Mouse (Mus musculus) hindbrain, embryonic 15.5 days (tissue): ENCODE measurements around the gene Cmtm1. TPM values are rescaled to one million over a fixed set of nuclear protein-coding genes. Genes with fewer than 3 reads are reported as not detected.

Experiments
- ATAC-seq: fragments of 200-750 bp; cut with Nextera tagmentation; 2 replicates; pipeline ENCODE4 v1.8.0; 2017; ENCODE audit warnings: low read depth, moderate number of reproducible peaks, moderate TSS enrichment; ENCODE audit not compliant: low FRiP score
- H3K27ac ChIP-seq: fragments of 300-500 bp; sonication (generic); replicated peaks from 2 replicates; pipeline ENCODE4 v1.5.1; 2015; ENCODE audit warnings: mild to moderate bottlenecking, inconsistent platforms
- H3K27me3 ChIP-seq: fragments of 300-500 bp; sonication (generic); 2 replicates; pipeline ENCODE4 v1.6.1; 2015; ENCODE audit warnings: control low read depth, inconsistent platforms
- H3K36me3 ChIP-seq: fragments of 300-500 bp; sonication (generic); 2 replicates; pipeline ENCODE4 v1.6.1; 2015; ENCODE audit warnings: control low read depth, inconsistent platforms
- H3K4me1 ChIP-seq: fragments of 300-500 bp; sonication (generic); replicated peaks from 2 replicates; pipeline ENCODE4 v1.6.1; 2015; ENCODE audit warnings: control low read depth, inconsistent platforms
- H3K4me2 ChIP-seq: fragments of 300-500 bp; sonication (generic); 2 replicates; pipeline ENCODE4 v1.6.1; 2015; ENCODE audit warnings: moderate library complexity, mild to moderate bottlenecking, inconsistent platforms
- H3K4me3 ChIP-seq: fragments of 300-500 bp; sonication (generic); 2 replicates; pipeline ENCODE4 v1.5.1; 2015; ENCODE audit warnings: mild to moderate bottlenecking, inconsistent platforms
- H3K9ac ChIP-seq: fragments of 300-500 bp; sonication (generic); 2 replicates; pipeline ENCODE4 v1.6.1; 2015; ENCODE audit warnings: inconsistent platforms
- H3K9me3 ChIP-seq: fragments of 300-500 bp; sonication (generic); 2 replicates; pipeline ENCODE4 v1.6.1; 2016; ENCODE audit warnings: control low read depth, inconsistent platforms
- WGBS: fragments of 180-500 bp; shearing (Covaris S2); methylation state at CpG from one replicate; pipeline ENCODE4 v1.1.7; 2015; 5-methylcytosine and 5-hydroxymethylcytosine counted together
- polyA plus RNA-seq: library from polyadenylated mRNA; unstranded; fragments of >200 nt; fragmentation: Nextera tagmentation; extraction: Ambion mirVana; gene quantifications from 2 replicates; pipeline ENCODE4 v1.2.1, GENCODE M21; 2015

Cmtm1 gene
- polyA plus RNA-seq, 1 experiment from 2014 or later = not detected

GRCm38 (mm10) chr8:104250439-104251367 lies 59.2 kb downstream of the Cmtm1 start, which contains the start of gene Cklf:
Cklf (plus strand) TSS chr8:104250861.
- Histone ChIP-seq H3K27ac (peak within 1 kb of the TSS; percentile 76), H3K4me2 (peak within 1 kb of the TSS; percentile 82), H3K9me3 (no peaks in the 10 kb centered on the region), H3K4me1 (peaks cover 32% of the 10 kb centered on the region), H3K27me3 (no peaks in the 10 kb centered on the region), H3K36me3 (no peaks in the 10 kb centered on the region), H3K4me3 (peak within 1 kb of the TSS; percentile 70), H3K9ac (peak within 1 kb of the TSS; percentile 62)
- ATAC-seq = peak; percentile 84
- WGBS = 4% methylated on average over 41 of the region's 41 CpGs

- H3K27ac ChIP-seq = no peak overlapping the region
- H3K36me3 ChIP-seq = 0 out of 2 replicates have a peak, but pooled peaks cover 4% of the 10 kb centered on the region
- H3K4me1 ChIP-seq = peaks cover 32% of the 10 kb centered on the region
- H3K4me2 ChIP-seq = no peak overlapping the region
- no peak overlapping the region for H3K9ac ChIP-seq
- H3K9me3 ChIP-seq = no peaks in the 10 kb centered on the region
- no peak overlapping the region for H3K4me3 ChIP-seq
- ATAC-seq = no peak
- no peaks in the 10 kb centered on the region for H3K27me3 ChIP-seq
- WGBS = 90% methylated on average over 7 of the region's 7 CpGs
Measured at GRCm38 (mm10) chr8:104249442-104249996, 60.4 kb downstream of the Cmtm1 start.

- Histone ChIP-seq H3K9me3 (no peaks in the 10 kb centered on the region), H3K36me3 (0 out of 2 replicates have a peak, but pooled peaks cover 5% of the 10 kb centered on the region), H3K27ac (peak within 1 kb of the TSS; percentile 72), H3K9ac (peak within 1 kb of the TSS; percentile 81), H3K27me3 (no peaks in the 10 kb centered on the region), H3K4me2 (peak within 1 kb of the TSS; percentile 86), H3K4me3 (peak within 1 kb of the TSS; percentile 84), H3K4me1 (peaks cover 32% of the 10 kb centered on the region)
- peak; percentile 94 for ATAC-seq
- under 1% methylated on average over 28 of the region's 28 CpGs for WGBS
Measured at GRCm38 (mm10) chr8:104248276-104248675, 61.7 kb downstream of the Cmtm1 start, which contains the start of gene Tk2. Tk2 (minus strand) TSS chr8:104248558.

GRCm38 (mm10) chr8:104247908-104248275 lies 62.1 kb downstream of the Cmtm1 start:
- no peaks in the 10 kb centered on the region for H3K9me3 ChIP-seq
- WGBS = 5% methylated on average over 11 of the region's 11 CpGs
- ATAC-seq = no peak
- no peaks in the 10 kb centered on the region for H3K27me3 ChIP-seq
- H3K4me3 ChIP-seq = peak overlapping the region; percentile 84
- peaks cover 9% of the 10 kb centered on the region; the same call in 1 of the 2 replicates for H3K36me3 ChIP-seq
- H3K4me2 ChIP-seq = peak overlapping the region; percentile 86
- H3K27ac ChIP-seq = peak overlapping the region; percentile 72
- H3K9ac ChIP-seq = peak overlapping the region; percentile 81
- H3K4me1 ChIP-seq = peaks cover 32% of the 10 kb centered on the region

GRCm38 (mm10) chr8:104247054-104247907 lies 62.7 kb downstream of the Cmtm1 start:
- H3K27me3 ChIP-seq = no peaks in the 10 kb centered on the region
- H3K4me2 ChIP-seq = peak overlapping the region; percentile 86
- H3K9ac ChIP-seq = peak overlapping the region; percentile 81
- peak overlapping the region; percentile 84 for H3K4me3 ChIP-seq
- 76% methylated on average over 22 of the region's 22 CpGs for WGBS
- no peaks in the 10 kb centered on the region for H3K9me3 ChIP-seq
- H3K27ac ChIP-seq = no peak overlapping the region
- H3K4me1 ChIP-seq = peaks cover 32% of the 10 kb centered on the region
- ATAC-seq = no peak
- H3K36me3 ChIP-seq = peaks cover 15% of the 10 kb centered on the region

- Histone ChIP-seq H3K4me1 (peaks cover 27% of the 10 kb centered on the region), H3K27ac (no peak overlapping the region), H3K9me3 (no peaks in the 10 kb centered on the region), H3K4me2 (no peak overlapping the region), H3K4me3 (no peak overlapping the region), H3K27me3 (no peaks in the 10 kb centered on the region), H3K9ac (no peak overlapping the region), H3K36me3 (peaks cover 21% of the 10 kb centered on the region)
- 88% methylated on average over 4 of the region's 4 CpGs for WGBS
- no peak for ATAC-seq
Measured at GRCm38 (mm10) chr8:104246621-104247020, 63.3 kb downstream of the Cmtm1 start.

Other genes starting within 250 kb of the Cmtm1 start
- 16.4 and 16.7 TPM in 2 replicates for gene Cdh5, start 208.5 kb downstream of the Cmtm1 start, polyA plus RNA-seq
- 7.1 and 7.4 TPM in 2 replicates for gene Bean1, start 139.7 kb downstream of the Cmtm1 start, polyA plus RNA-seq
- 48.2 and 49.6 TPM in 2 replicates for gene Tk2, start 61.6 kb downstream of the Cmtm1 start, polyA plus RNA-seq
- 35.7 TPM in 2 replicates for gene Cklf, start 59.3 kb downstream of the Cmtm1 start, polyA plus RNA-seq
- gene Cmtm2a, start 17.0 kb downstream of the Cmtm1 start, polyA plus RNA-seq = not detected in 2 replicates
- not detected in 2 replicates for gene Gm45711, start 64 bp downstream of the Cmtm1 start, polyA plus RNA-seq
- gene Gm11020, start 11.4 kb upstream of the Cmtm1 start, polyA plus RNA-seq = not detected in 2 replicates
- not detected in 2 replicates for gene Cmtm2b, start 12.1 kb upstream of the Cmtm1 start, polyA plus RNA-seq
- gene Cmtm3, start 29.3 kb upstream of the Cmtm1 start, polyA plus RNA-seq = 39.5 and 44.1 TPM in 2 replicates
- 2.7 TPM in 2 replicates for gene Cmtm4, start 85.7 kb upstream of the Cmtm1 start, polyA plus RNA-seq
- 106 and 109 TPM in 2 replicates for gene Dync1li2, start 132.9 kb upstream of the Cmtm1 start, polyA plus RNA-seq
- gene Terb1, start 199.8 kb upstream of the Cmtm1 start, polyA plus RNA-seq = 0.62 and 0.65 TPM in 2 replicates
- gene Nae1, start 224.5 kb upstream of the Cmtm1 start, polyA plus RNA-seq = 103 and 107 TPM in 2 replicates
- 2.7 and 4.0 TPM in 2 replicates for gene Car7, start 224.5 kb upstream of the Cmtm1 start, polyA plus RNA-seq